Mouse (Mus musculus): ENCODE data around the gene Stk17b. TPM values are rescaled to one million over a fixed set of nuclear protein-coding genes. Genes with fewer than 3 reads are reported as not detected.

The Stk17b gene
- 2.4 and 5.0 TPM in 2 replicates for polyA plus RNA-seq (2012; rRNA removed)

GRCm38 (mm10) chr1:53784721-53785418 is at the start of gene Stk17b:
Stk17b (minus strand) TSS chr1:53785224.

GRCm38 (mm10) chr1:53706431-53707361 is 78.3 kb downstream of the Stk17b start, which contains the start of gene Dnah7a:
Dnah7a (minus strand) TSS chr1:53706784.

Other genes with a start within 250 kb of the Stk17b start
- gene Dnah7a, start 78.4 kb downstream of the Stk17b start, polyA plus RNA-seq (2012; rRNA removed), result 0.50 and 1.5 TPM in 2 replicates